Mouse (Mus musculus) limb, embryonic 13.5 days (tissue): ENCODE measurements at regions not wholly inside any gene's neighbourhood (a gene's known extent, or its start where the extent isn't known, plus 50 kb on each side); places are given as distances from the start of the nearest gene placed in this dataset.

ENCODE experiments used
- ATAC-seq: fragments of 200-750 bp; cut with Nextera tagmentation; 2 replicates; pipeline ENCODE4 v1.8.0; 2017; ENCODE audit warnings: low read depth, moderate number of reproducible peaks, moderate TSS enrichment; ENCODE audit not compliant: low FRiP score
- H3K27ac ChIP-seq: fragments of 300-500 bp; sonication (generic); 2 replicates; pipeline ENCODE4 v1.5.1; 2015; ENCODE audit warnings: inconsistent platforms, mild to moderate bottlenecking, moderate library complexity
- H3K27me3 ChIP-seq: fragments of 300-500 bp; sonication (generic); 2 replicates; pipeline ENCODE4 v1.6.1; 2015; ENCODE audit warnings: mild to moderate bottlenecking, inconsistent platforms
- H3K36me3 ChIP-seq: fragments of 300-500 bp; sonication (generic); 2 replicates; pipeline ENCODE4 v1.6.1; 2015; ENCODE audit warnings: inconsistent platforms, mild to moderate bottlenecking, moderate library complexity
- H3K4me1 ChIP-seq: fragments of 300-500 bp; sonication (generic); 2 replicates; pipeline ENCODE4 v1.6.1; 2015; ENCODE audit warnings: inconsistent platforms
- H3K4me2 ChIP-seq: fragments of 300-500 bp; sonication (generic); replicated peaks from 2 replicates; pipeline ENCODE4 v1.6.1; 2015; ENCODE audit warnings: inconsistent platforms, mild to moderate bottlenecking, moderate library complexity
- H3K4me3 ChIP-seq: fragments of 300-500 bp; sonication (generic); 2 replicates; pipeline ENCODE4 v1.5.1; 2015; ENCODE audit warnings: moderate library complexity, mild to moderate bottlenecking, inconsistent platforms
- H3K9ac ChIP-seq: fragments of 300-500 bp; sonication (generic); 2 replicates; pipeline ENCODE4 v1.6.1; 2015; ENCODE audit warnings: mild to moderate bottlenecking, inconsistent platforms
- H3K9me3 ChIP-seq: fragments of 300-500 bp; sonication (generic); 2 replicates; pipeline ENCODE4 v1.6.1; 2016; ENCODE audit warnings: inconsistent platforms
- WGBS: fragments of 180-500 bp; shearing (Covaris S2); methylation state at CpG from one replicate; pipeline ENCODE4 v1.1.7; 2015; 5-methylcytosine and 5-hydroxymethylcytosine counted together

DNA sequence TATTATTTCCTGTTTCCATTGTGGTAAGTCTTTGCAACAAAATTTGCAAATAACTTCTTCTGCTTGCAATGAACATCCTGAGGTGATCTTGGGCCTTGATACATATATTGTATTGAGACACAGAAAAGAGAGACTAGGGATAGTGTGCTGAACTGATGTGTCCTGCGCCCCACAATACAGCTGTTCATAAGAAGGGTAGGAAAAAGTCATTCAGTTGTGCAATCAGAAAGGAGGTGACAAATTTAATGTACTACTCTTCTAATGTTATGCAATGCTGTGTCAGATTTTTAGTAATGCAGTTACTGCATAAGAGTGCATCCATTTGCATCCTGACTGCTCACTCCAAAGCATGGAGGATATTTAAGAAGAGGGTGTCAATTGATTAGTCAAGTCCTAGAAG, 543.5 kb downstream of the Flrt2 start:
- 93% methylated on average over 1 of the region's 1 CpGs for WGBS
- Histone ChIP-seq H3K4me3 (no peak overlapping the region), H3K27me3 (no peaks in the 10 kb centered on the region), H3K4me1 (no peaks in the 10 kb centered on the region), H3K9ac (no peak overlapping the region), H3K36me3 (no peaks in the 10 kb centered on the region), H3K9me3 (no peaks in the 10 kb centered on the region), H3K27ac (no peak overlapping the region), H3K4me2 (no peak overlapping the region)
- no peak for ATAC-seq

GRCm38 (mm10) chr12:96235996-96236525, 544.0 kb downstream of the Flrt2 start:
- no peaks in the 10 kb centered on the region for H3K4me1 ChIP-seq
- ATAC-seq, result no peak
- no peaks in the 10 kb centered on the region for H3K36me3 ChIP-seq
- WGBS, result 67% methylated on average over 3 of the region's 3 CpGs
- no peak overlapping the region for H3K4me3 ChIP-seq
- no peak overlapping the region for H3K9ac ChIP-seq
- no peaks in the 10 kb centered on the region for H3K27me3 ChIP-seq
- no peak overlapping the region for H3K27ac ChIP-seq
- H3K9me3 ChIP-seq, result no peaks in the 10 kb centered on the region
- no peak overlapping the region for H3K4me2 ChIP-seq

- Histone ChIP-seq H3K4me3 (no peak overlapping the region), H3K9ac (no peak overlapping the region), H3K9me3 (no peaks in the 10 kb centered on the region), H3K27me3 (no peaks in the 10 kb centered on the region), H3K27ac (no peak overlapping the region), H3K4me2 (no peak overlapping the region), H3K36me3 (no peaks in the 10 kb centered on the region), H3K4me1 (no peaks in the 10 kb centered on the region)
- no peak for ATAC-seq
- WGBS, result 54% methylated on average over 2 of the region's 2 CpGs
Measured at GRCm38 (mm10) chr12:96239642-96240041, 547.6 kb downstream of the Flrt2 start.

DNA sequence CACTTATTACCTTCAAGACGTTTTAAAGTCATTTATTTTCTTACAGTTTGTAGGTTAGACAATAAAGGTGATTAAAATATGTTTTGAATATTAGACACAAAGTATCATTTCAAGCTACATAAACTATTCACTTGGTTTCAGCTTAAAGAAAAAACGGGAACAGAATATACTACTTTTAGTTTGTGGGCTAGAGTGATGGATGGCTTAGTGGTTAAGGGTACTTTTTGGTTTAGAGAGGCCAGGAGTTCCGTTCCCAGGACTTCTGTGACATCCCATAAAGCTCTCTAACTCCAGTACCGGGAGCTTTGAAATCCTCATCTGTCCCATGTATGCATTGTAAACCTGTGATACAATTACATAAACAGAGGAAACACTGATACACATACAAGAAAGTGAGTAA, 570.0 kb downstream of the Flrt2 start:
- no peak for ATAC-seq
- H3K4me3 ChIP-seq, result no peak overlapping the region
- H3K9ac ChIP-seq, result no peak overlapping the region
- H3K4me2 ChIP-seq, result no peak overlapping the region
- no peaks in the 10 kb centered on the region for H3K9me3 ChIP-seq
- H3K27me3 ChIP-seq, result no peaks in the 10 kb centered on the region
- H3K4me1 ChIP-seq, result no peaks in the 10 kb centered on the region
- no peaks in the 10 kb centered on the region for H3K36me3 ChIP-seq
- no peak overlapping the region for H3K27ac ChIP-seq
- WGBS, result 67% methylated on average over 4 of the region's 4 CpGs

DNA sequence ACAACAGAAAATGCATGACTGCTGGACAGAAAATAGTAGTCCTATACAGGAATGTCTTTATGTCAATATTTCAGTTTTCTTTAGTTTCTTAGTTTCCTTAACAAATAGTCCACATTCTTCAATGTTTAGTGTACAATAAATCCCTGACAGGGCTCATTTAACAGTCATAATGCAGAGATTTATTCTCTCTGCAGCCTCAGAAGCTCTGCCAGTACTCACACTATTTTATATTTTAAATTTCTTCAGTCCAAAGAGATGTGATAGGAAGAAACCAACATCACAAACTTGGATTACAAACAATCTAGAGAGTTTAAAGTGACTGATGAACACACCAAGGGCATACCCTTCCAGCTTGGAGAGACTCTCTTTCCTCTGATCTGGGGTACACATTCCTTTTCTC, 583.9 kb downstream of the Flrt2 start:
- Histone ChIP-seq H3K27ac (no peak overlapping the region), H3K4me2 (no peak overlapping the region), H3K36me3 (no peaks in the 10 kb centered on the region), H3K9ac (no peak overlapping the region), H3K4me1 (no peaks in the 10 kb centered on the region), H3K27me3 (no peaks in the 10 kb centered on the region), H3K4me3 (no peak overlapping the region), H3K9me3 (no peaks in the 10 kb centered on the region)
- ATAC-seq, result no peak

DNA sequence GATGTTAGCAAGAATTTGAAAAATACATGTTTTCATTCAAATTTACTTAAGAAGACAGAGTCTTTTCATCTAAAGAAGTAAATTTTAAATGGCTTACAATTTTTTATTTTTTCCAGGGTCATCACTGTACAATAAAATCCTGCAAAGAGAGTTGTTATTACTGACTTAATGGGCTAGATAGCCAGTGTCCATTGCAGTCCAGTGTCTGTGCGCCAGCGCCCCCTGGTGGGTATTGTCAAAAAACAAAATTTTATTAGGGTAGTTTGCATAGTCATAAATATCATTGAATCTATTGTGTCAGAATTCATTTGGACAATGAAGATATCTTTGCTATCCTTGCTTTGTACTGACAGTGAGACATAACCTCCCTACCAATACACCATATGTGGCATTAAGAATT, 619.1 kb downstream of the Flrt2 start:
- Histone ChIP-seq H3K27ac (no peak overlapping the region), H3K36me3 (no peaks in the 10 kb centered on the region)
- WGBS, result 5% methylated on average over 2 of the region's 2 CpGs

GRCm38 (mm10) chr12:96323061-96323786, 631.2 kb downstream of the Flrt2 start:
- Histone ChIP-seq H3K4me2 (no peak overlapping the region), H3K27ac (no peak overlapping the region), H3K27me3 (no peaks in the 10 kb centered on the region), H3K36me3 (no peaks in the 10 kb centered on the region), H3K4me3 (no peak overlapping the region), H3K9ac (no peak overlapping the region), H3K4me1 (no peaks in the 10 kb centered on the region), H3K9me3 (no peaks in the 10 kb centered on the region)
- WGBS, result 74% methylated on average over 10 of the region's 10 CpGs
- no peak for ATAC-seq

More for the DNA sequence above, 619.1 kb downstream of the Flrt2 start:
- no peak for ATAC-seq
- H3K4me2 ChIP-seq, result no peak overlapping the region
- no peaks in the 10 kb centered on the region for H3K9me3 ChIP-seq
- H3K27me3 ChIP-seq, result no peaks in the 10 kb centered on the region
- H3K9ac ChIP-seq, result no peak overlapping the region
- no peaks in the 10 kb centered on the region for H3K4me1 ChIP-seq
- H3K4me3 ChIP-seq, result no peak overlapping the region

- Histone ChIP-seq H3K4me1 (0 out of 2 replicates have a peak, but pooled peaks cover 2% of the 10 kb centered on the region), H3K9me3 (no peaks in the 10 kb centered on the region), H3K4me2 (no peak overlapping the region), H3K27me3 (no peaks in the 10 kb centered on the region), H3K36me3 (no peaks in the 10 kb centered on the region), H3K27ac (no peak overlapping the region), H3K4me3 (no peak overlapping the region), H3K9ac (no peak overlapping the region)
- no peak for ATAC-seq
- WGBS, result 53% methylated on average over 3 of the region's 3 CpGs
Measured at GRCm38 (mm10) chr12:96351143-96351542, 659.1 kb downstream of the Flrt2 start.

DNA sequence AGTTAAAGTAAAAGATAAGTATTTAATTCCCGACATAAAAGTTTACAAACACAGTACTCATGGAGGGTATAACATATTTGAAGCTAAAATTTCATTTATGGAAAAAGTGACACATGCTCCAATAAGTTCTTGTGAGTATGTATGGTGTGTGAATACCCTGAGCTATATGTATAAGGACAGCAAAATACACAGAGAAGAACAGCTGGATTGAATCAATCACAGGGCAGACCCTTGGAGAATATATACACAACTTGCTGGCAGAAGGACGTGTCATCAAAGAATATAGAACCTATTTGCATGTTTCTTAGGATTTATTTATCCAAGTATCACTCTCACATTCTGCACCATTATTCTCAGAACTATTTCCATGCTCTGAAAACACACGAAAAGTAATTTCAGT, 686.9 kb downstream of the Flrt2 start:
- H3K4me2 ChIP-seq, result no peak overlapping the region
- WGBS, result 73% methylated on average over 3 of the region's 3 CpGs
- ATAC-seq, result no peak
- no peak overlapping the region for H3K9ac ChIP-seq
- H3K4me1 ChIP-seq, result no peaks in the 10 kb centered on the region
- H3K27ac ChIP-seq, result no peak overlapping the region
- H3K4me3 ChIP-seq, result no peak overlapping the region
- H3K27me3 ChIP-seq, result no peaks in the 10 kb centered on the region
- H3K36me3 ChIP-seq, result no peaks in the 10 kb centered on the region
- H3K9me3 ChIP-seq, result no peaks in the 10 kb centered on the region

DNA sequence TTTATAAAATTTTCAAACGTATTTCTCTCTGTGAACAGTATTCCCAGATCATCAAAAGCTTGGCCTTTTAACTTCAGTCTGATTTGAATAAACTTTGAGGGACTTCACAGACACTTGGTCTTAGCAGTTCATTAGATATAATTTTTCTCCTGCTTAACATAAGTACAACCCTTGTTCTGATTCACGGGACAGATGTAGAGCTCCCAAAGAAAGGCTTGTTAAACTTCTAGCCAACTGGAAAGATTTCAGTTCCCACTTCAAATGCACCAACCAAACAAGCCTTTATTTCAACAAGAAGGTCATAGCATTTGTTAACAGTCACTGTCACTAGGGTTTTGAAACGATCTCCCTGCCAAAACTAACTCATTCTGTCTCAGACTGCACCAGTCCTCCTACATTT, 727.1 kb downstream of the Flrt2 start:
- 50% methylated on average over 3 of the region's 3 CpGs for WGBS
- no peak for ATAC-seq
- Histone ChIP-seq H3K9ac (no peak overlapping the region), H3K4me2 (no peak overlapping the region), H3K27ac (no peak overlapping the region), H3K36me3 (no peaks in the 10 kb centered on the region), H3K9me3 (no peaks in the 10 kb centered on the region), H3K4me3 (no peak overlapping the region), H3K4me1 (no peaks in the 10 kb centered on the region), H3K27me3 (no peaks in the 10 kb centered on the region)

DNA sequence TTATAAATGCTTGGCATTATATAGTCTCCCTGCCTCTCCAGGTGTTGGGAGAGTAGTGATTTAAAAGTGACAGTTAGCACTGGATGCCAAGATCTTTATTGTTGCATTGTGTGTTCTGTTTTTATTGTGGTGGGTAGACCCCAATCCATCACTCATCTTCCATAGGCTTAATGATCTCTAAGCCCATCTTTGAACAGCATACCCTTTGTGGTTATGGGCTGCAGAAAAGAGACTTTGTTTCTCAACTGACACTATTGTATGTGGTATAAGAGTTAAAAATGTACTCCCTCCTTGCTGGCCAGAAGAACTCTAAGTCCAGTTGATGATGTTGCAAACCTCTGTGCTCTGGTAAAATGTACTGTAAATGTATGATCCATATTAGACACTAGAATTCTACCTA, 727.5 kb downstream of the Flrt2 start:
- H3K27me3 ChIP-seq, result no peaks in the 10 kb centered on the region
- no peak overlapping the region for H3K27ac ChIP-seq
- no peaks in the 10 kb centered on the region for H3K36me3 ChIP-seq
- no peak overlapping the region for H3K4me3 ChIP-seq
- no peaks in the 10 kb centered on the region for H3K9me3 ChIP-seq
- H3K9ac ChIP-seq, result no peak overlapping the region
- no peaks in the 10 kb centered on the region for H3K4me1 ChIP-seq
- ATAC-seq, result no peak
- H3K4me2 ChIP-seq, result no peak overlapping the region

- no peaks in the 10 kb centered on the region for H3K9me3 ChIP-seq
- no peak overlapping the region for H3K4me2 ChIP-seq
- ATAC-seq, result no peak
- H3K27ac ChIP-seq, result no peak overlapping the region
- no peaks in the 10 kb centered on the region for H3K36me3 ChIP-seq
- WGBS, result 76% methylated on average over 3 of the region's 3 CpGs
- no peak overlapping the region for H3K9ac ChIP-seq
- H3K27me3 ChIP-seq, result no peaks in the 10 kb centered on the region
- no peaks in the 10 kb centered on the region for H3K4me1 ChIP-seq
- H3K4me3 ChIP-seq, result no peak overlapping the region
Measured at GRCm38 (mm10) chr12:96427589-96427988, 735.6 kb downstream of the Flrt2 start.

GRCm38 (mm10) chr12:96442546-96442945, 750.5 kb downstream of the Flrt2 start:
- Histone ChIP-seq H3K9me3 (no peaks in the 10 kb centered on the region), H3K9ac (no peak overlapping the region), H3K27ac (no peak overlapping the region), H3K4me2 (no peak overlapping the region), H3K27me3 (no peaks in the 10 kb centered on the region), H3K36me3 (no peaks in the 10 kb centered on the region), H3K4me1 (no peaks in the 10 kb centered on the region), H3K4me3 (no peak overlapping the region)
- ATAC-seq, result no peak
- 84% methylated on average over 3 of the region's 3 CpGs for WGBS
